Mouse (Mus musculus): ENCODE measurements around the gene Cdcp2. TPM values are rescaled to one million over a fixed set of nuclear protein-coding genes. Genes with fewer than 3 reads are reported as not detected.

Cdcp2 gene
- polyA plus RNA-seq, 1 experiment from 2014 or later, result not detected

GRCm38 (mm10) chr4:107126389-107126788 is 29.7 kb downstream of the Cdcp2 start:
- Histone ChIP-seq H3K27ac (no peak overlapping the region; the same call in 1 of the 2 replicates), H3K9me3 (no peaks in the 10 kb centered on the region)
- 49% methylated on average over 10 of the region's 10 CpGs for WGBS

GRCm38 (mm10) chr4:107126891-107127524 is 30.3 kb downstream of the Cdcp2 start:
- Histone ChIP-seq H3K27ac (peak overlapping the region; percentile 52; the same call in 1 of the 2 replicates), H3K4me1 (peaks cover 43% of the 10 kb centered on the region), H3K27me3 (ENCODE audit: insufficient read depth, poor library complexity, severe bottlenecking) (peaks cover 32% of the 10 kb centered on the region), H3K4me3 (no peak overlapping the region), H3K9me3 (no peaks in the 10 kb centered on the region), H3K36me3 (no peaks in the 10 kb centered on the region)
- DNase-seq (ENCODE audit: low spot score), result no peak
- WGBS, result 67% methylated on average over 13 of the region's 13 CpGs

More at GRCm38 (mm10) chr4:107126389-107126788, 29.7 kb downstream of the Cdcp2 start:
- Histone ChIP-seq H3K27me3 (ENCODE audit: insufficient read depth, poor library complexity, severe bottlenecking) (peaks cover 32% of the 10 kb centered on the region), H3K4me3 (no peak overlapping the region), H3K4me1 (peaks cover 45% of the 10 kb centered on the region), H3K36me3 (no peaks in the 10 kb centered on the region)
- no peak for DNase-seq (ENCODE audit: low spot score)

- Histone ChIP-seq H3K4me1 (peaks cover 49% of the 10 kb centered on the region), H3K27me3 (ENCODE audit: insufficient read depth, poor library complexity, severe bottlenecking) (peaks cover 32% of the 10 kb centered on the region), H3K4me3 (no peak overlapping the region), H3K9me3 (no peaks in the 10 kb centered on the region), H3K27ac (peak overlapping the region; percentile 32; the same call in 1 of the 2 replicates), H3K36me3 (no peaks in the 10 kb centered on the region)
- no peak for DNase-seq (ENCODE audit: low spot score)
- WGBS, result 34% methylated on average over 13 of the region's 13 CpGs
These were observed 31.4 kb downstream of the Cdcp2 start for GRCm38 (mm10) chr4:107127901-107128669.

GRCm38 (mm10) chr4:107129373-107129772 is 32.7 kb downstream of the Cdcp2 start:
- WGBS, result 60% methylated on average over 8 of the region's 8 CpGs

GRCm38 (mm10) chr4:107130534-107130933 is 33.8 kb downstream of the Cdcp2 start:
- Histone ChIP-seq H3K27me3 (ENCODE audit: insufficient read depth, poor library complexity, severe bottlenecking) (peaks cover 17% of the 10 kb centered on the region), H3K9me3 (no peaks in the 10 kb centered on the region), H3K27ac (no peak overlapping the region; the same call in 1 of the 2 replicates), H3K4me1 (peaks cover 44% of the 10 kb centered on the region), H3K36me3 (no peaks in the 10 kb centered on the region), H3K4me3 (no peak overlapping the region)
- 18% methylated on average over 9 of the region's 9 CpGs for WGBS
- no peak for DNase-seq (ENCODE audit: low spot score)

More at GRCm38 (mm10) chr4:107129373-107129772, 32.7 kb downstream of the Cdcp2 start:
- no peaks in the 10 kb centered on the region for H3K9me3 ChIP-seq
- H3K36me3 ChIP-seq, result no peaks in the 10 kb centered on the region
- peaks cover 28% of the 10 kb centered on the region for H3K27me3 ChIP-seq (ENCODE audit: insufficient read depth, poor library complexity, severe bottlenecking)
- peaks cover 43% of the 10 kb centered on the region for H3K4me1 ChIP-seq
- 0 out of 2 replicates have a peak overlapping the region, but pooled peaks have one; percentile 12 for H3K4me3 ChIP-seq
- DNase-seq (ENCODE audit: low spot score), result no peak
- peak overlapping the region; percentile 26; the same call in 1 of the 2 replicates for H3K27ac ChIP-seq

- peaks cover 65% of the 10 kb centered on the region for H3K4me1 ChIP-seq
- no peak for DNase-seq (ENCODE audit: low spot score)
- H3K27ac ChIP-seq, result no peak overlapping the region
These were observed 38.2 kb downstream of the Cdcp2 start for GRCm38 (mm10) chr4:107134891-107135290.

GRCm38 (mm10) chr4:107135663-107136062 is 39.0 kb downstream of the Cdcp2 start:
- H3K27ac ChIP-seq, result no peak overlapping the region
- 70% methylated on average over 5 of the region's 5 CpGs for WGBS
- H3K4me1 ChIP-seq, result peaks cover 67% of the 10 kb centered on the region

More at GRCm38 (mm10) chr4:107134891-107135290, 38.2 kb downstream of the Cdcp2 start:
- WGBS, result 80% methylated on average over 3 of the region's 3 CpGs
- H3K27me3 ChIP-seq (ENCODE audit: insufficient read depth, poor library complexity, severe bottlenecking), result peaks cover 21% of the 10 kb centered on the region
- H3K36me3 ChIP-seq, result no peaks in the 10 kb centered on the region
- no peak overlapping the region for H3K4me3 ChIP-seq
- no peaks in the 10 kb centered on the region for H3K9me3 ChIP-seq

GRCm38 (mm10) chr4:107136531-107136930 is 39.8 kb downstream of the Cdcp2 start:
- DNase-seq (ENCODE audit: low spot score), result no peak
- 26% methylated on average over 3 of the region's 3 CpGs for WGBS
- H3K4me3 ChIP-seq, result no peak overlapping the region
- H3K27ac ChIP-seq, result 0 out of 2 replicates have a peak overlapping the region, but pooled peaks have one; percentile 47
- no peaks in the 10 kb centered on the region for H3K36me3 ChIP-seq
- peaks cover 65% of the 10 kb centered on the region for H3K4me1 ChIP-seq
- no peaks in the 10 kb centered on the region for H3K9me3 ChIP-seq
- peaks cover 21% of the 10 kb centered on the region; the same call in 1 of the 2 replicates for H3K27me3 ChIP-seq (ENCODE audit: insufficient read depth, poor library complexity, severe bottlenecking)

More at GRCm38 (mm10) chr4:107135663-107136062, 39.0 kb downstream of the Cdcp2 start:
- H3K4me3 ChIP-seq, result no peak overlapping the region
- H3K9me3 ChIP-seq, result no peaks in the 10 kb centered on the region
- peaks cover 21% of the 10 kb centered on the region for H3K27me3 ChIP-seq (ENCODE audit: insufficient read depth, poor library complexity, severe bottlenecking)
- H3K36me3 ChIP-seq, result no peaks in the 10 kb centered on the region
- DNase-seq (ENCODE audit: low spot score), result no peak

GRCm38 (mm10) chr4:107138948-107139835 is 42.5 kb downstream of the Cdcp2 start:
- 0 out of 2 replicates have a peak overlapping the region, but pooled peaks have one; percentile 5 for H3K4me3 ChIP-seq
- H3K27me3 ChIP-seq (ENCODE audit: insufficient read depth, poor library complexity, severe bottlenecking), result peaks cover 15% of the 10 kb centered on the region; the same call in 1 of the 2 replicates
- peak overlapping the region; percentile 37; the same call in 1 of the 2 replicates for H3K27ac ChIP-seq
- WGBS, result 37% methylated on average over 37 of the region's 37 CpGs
- peaks cover 10% of the 10 kb centered on the region; the same call in 1 of the 2 replicates for H3K36me3 ChIP-seq
- no peak for DNase-seq (ENCODE audit: low spot score)
- H3K4me1 ChIP-seq, result peaks cover 73% of the 10 kb centered on the region
- H3K9me3 ChIP-seq, result no peaks in the 10 kb centered on the region

- H3K4me3 ChIP-seq, result no peak overlapping the region
- H3K4me1 ChIP-seq, result peaks cover 76% of the 10 kb centered on the region
- H3K27me3 ChIP-seq (ENCODE audit: insufficient read depth, poor library complexity, severe bottlenecking), result peaks cover 15% of the 10 kb centered on the region; the same call in 1 of the 2 replicates
- no peaks in the 10 kb centered on the region for H3K9me3 ChIP-seq
- peak overlapping the region; percentile 74 for H3K27ac ChIP-seq
- 54% methylated on average over 13 of the region's 13 CpGs for WGBS
- DNase-seq (ENCODE audit: low spot score), result no peak
- H3K36me3 ChIP-seq, result peaks cover 10% of the 10 kb centered on the region; the same call in 1 of the 2 replicates
These were observed 43.3 kb downstream of the Cdcp2 start for GRCm38 (mm10) chr4:107139836-107140631.

GRCm38 (mm10) chr4:107143511-107143910 is 46.8 kb downstream of the Cdcp2 start:
- H3K4me3 ChIP-seq, result no peak overlapping the region
- H3K4me1 ChIP-seq, result peaks cover 46% of the 10 kb centered on the region
- H3K27me3 ChIP-seq (ENCODE audit: insufficient read depth, poor library complexity, severe bottlenecking), result peaks cover 1% of the 10 kb centered on the region; the same call in 1 of the 2 replicates
- H3K36me3 ChIP-seq, result peaks cover 32% of the 10 kb centered on the region
- WGBS, result 86% methylated on average over 8 of the region's 8 CpGs
- no peak for DNase-seq (ENCODE audit: low spot score)
- H3K27ac ChIP-seq, result no peak overlapping the region
- H3K9me3 ChIP-seq, result no peaks in the 10 kb centered on the region
